Mouse (Mus musculus): ENCODE results near the gene Depdc1b. TPM values are rescaled to one million over a fixed set of nuclear protein-coding genes. Genes with fewer than 3 reads are reported as not detected.

Gene Depdc1b
- polyA plus RNA-seq, 1 experiment = 10.4 TPM

DNA sequence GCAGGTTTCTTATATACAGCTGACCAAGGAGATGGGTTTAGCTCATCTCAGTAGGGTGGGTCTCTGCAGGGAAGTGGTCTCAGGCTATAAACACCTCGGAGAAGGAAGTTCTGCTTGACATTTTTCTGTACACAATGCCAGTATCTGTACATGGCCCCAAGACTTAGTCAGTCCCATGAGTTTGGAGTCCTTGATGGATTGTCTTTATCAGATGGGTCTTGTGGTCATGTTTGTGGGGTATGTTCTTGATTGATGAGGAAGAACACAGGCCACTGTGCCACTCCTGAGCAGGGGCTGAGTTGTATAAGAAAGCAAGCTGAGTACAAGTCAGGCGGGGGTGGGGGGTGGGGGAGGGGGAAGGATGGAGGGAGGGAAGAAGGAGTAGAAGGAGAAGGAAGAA is 11.5 kb upstream of the Depdc1b start:
- no peaks in the 10 kb centered on the region for H3K36me3 ChIP-seq (ENCODE audit: control insufficient read depth, insufficient read depth, low read length)
- H3K4me1 ChIP-seq (replicated peaks; ENCODE audit: control insufficient read depth, insufficient read depth, low read length) = peaks cover 14% of the 10 kb centered on the region
- no peak for DNase-seq
- no peaks in the 10 kb centered on the region for H3K27me3 ChIP-seq (ENCODE audit: control insufficient read depth, insufficient read depth, low read length)
- H3K4me3 ChIP-seq (ENCODE audit: control insufficient read depth, insufficient read depth, low read length) = no peak overlapping the region
- no peak for TF ChIP-seq POLR2A (IDR thresholded peaks at IDR 0.05; ENCODE audit: control insufficient read depth, extremely low read depth, insufficient read depth, low read length, poor library complexity)
- TF ChIP-seq CTCF (IDR thresholded peaks at IDR 0.05; ENCODE audit: borderline replicate concordance, control insufficient read depth, extremely low read depth, insufficient read depth, low read length, poor library complexity) = no peak
- WGBS = 27% methylated on average over 2 of the region's 2 CpGs
- no peak overlapping the region; the same call in 1 of the 2 replicates for H3K27ac ChIP-seq (ENCODE audit: control insufficient read depth, insufficient read depth, low read length)

DNA sequence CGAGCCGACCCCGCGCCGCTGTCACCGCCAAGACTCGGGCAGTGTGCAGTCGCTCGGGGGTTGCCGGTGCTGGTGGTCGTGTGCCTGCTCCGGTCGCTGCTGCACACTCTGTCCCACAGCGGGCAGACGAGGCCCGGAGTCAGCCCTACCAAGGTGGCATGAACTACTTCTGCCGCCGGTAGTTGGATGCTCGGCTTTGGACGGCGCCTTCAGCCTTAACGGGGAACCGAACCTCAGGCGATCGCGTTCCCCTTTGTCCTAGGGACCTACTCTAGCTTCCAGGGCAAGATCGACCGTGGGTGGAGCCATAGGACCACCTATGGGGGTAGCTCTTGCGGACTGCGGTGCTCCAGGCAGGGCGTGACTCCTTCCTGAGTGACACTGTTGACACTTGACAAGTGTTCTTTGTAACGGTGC is 363 bp downstream of the Depdc1b start:
- 0 out of 2 replicates have a peak, but pooled peaks have one; percentile 4 for TF ChIP-seq POLR2A (IDR thresholded peaks at IDR 0.05; ENCODE audit: control insufficient read depth, extremely low read depth, insufficient read depth, low read length, poor library complexity)
- no peak for TF ChIP-seq CTCF (IDR thresholded peaks at IDR 0.05; ENCODE audit: borderline replicate concordance, control insufficient read depth, extremely low read depth, insufficient read depth, low read length, poor library complexity)
- Histone ChIP-seq H3K4me1 (replicated peaks; ENCODE audit: control insufficient read depth, insufficient read depth, low read length) (peaks cover 7% of the 10 kb centered on the region), H3K36me3 (ENCODE audit: control insufficient read depth, insufficient read depth, low read length) (no peaks in the 10 kb centered on the region), H3K27ac (ENCODE audit: control insufficient read depth, insufficient read depth, low read length) (no peak overlapping the region), H3K4me3 (ENCODE audit: control insufficient read depth, insufficient read depth, low read length) (peak overlapping the region; percentile 62), H3K27me3 (ENCODE audit: control insufficient read depth, insufficient read depth, low read length) (no peaks in the 10 kb centered on the region)
- WGBS = under 1% methylated on average over 32 of the region's 32 CpGs
- DNase-seq = peak; percentile 46

GRCm38 (mm10) chr13:108317414-108317813 is 1.3 kb downstream of the Depdc1b start:
- no peak overlapping the region for H3K27ac ChIP-seq (ENCODE audit: control insufficient read depth, insufficient read depth, low read length)
- no peak for DNase-seq
- H3K4me3 ChIP-seq (ENCODE audit: control insufficient read depth, insufficient read depth, low read length) = no peak overlapping the region
- peaks cover 7% of the 10 kb centered on the region for H3K4me1 ChIP-seq (replicated peaks; ENCODE audit: control insufficient read depth, insufficient read depth, low read length)
- no peaks in the 10 kb centered on the region for H3K27me3 ChIP-seq (ENCODE audit: control insufficient read depth, insufficient read depth, low read length)
- 97% methylated on average over 2 of the region's 2 CpGs for whole genome bisulfite sequencing
- H3K36me3 ChIP-seq (ENCODE audit: control insufficient read depth, insufficient read depth, low read length) = no peaks in the 10 kb centered on the region
- TF ChIP-seq POLR2A (IDR thresholded peaks at IDR 0.05; ENCODE audit: control insufficient read depth, extremely low read depth, insufficient read depth, low read length, poor library complexity) = no peak
- TF ChIP-seq CTCF (IDR thresholded peaks at IDR 0.05; ENCODE audit: borderline replicate concordance, control insufficient read depth, extremely low read depth, insufficient read depth, low read length, poor library complexity) = no peak

DNA sequence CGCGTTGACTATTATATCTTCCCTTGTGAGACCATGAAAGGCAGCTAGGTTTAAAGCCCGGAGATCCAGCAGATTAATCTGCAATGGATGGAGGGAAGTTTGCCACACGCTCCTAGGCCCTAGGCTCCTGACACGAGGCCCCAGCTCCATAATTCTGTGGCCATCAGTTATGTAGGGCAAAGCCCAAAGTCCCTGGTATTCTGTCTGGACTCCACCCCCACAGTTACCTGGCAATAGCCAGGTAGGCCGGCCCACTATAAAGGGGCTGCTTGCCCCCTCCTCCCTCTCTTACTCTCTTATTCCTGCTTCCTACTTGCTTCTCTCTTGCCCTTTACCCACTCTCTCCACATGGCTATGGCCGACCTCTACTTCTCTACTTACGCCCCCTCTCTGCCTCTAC is 2.9 kb downstream of the Depdc1b start:
- peaks cover 7% of the 10 kb centered on the region for H3K4me1 ChIP-seq (replicated peaks; ENCODE audit: control insufficient read depth, insufficient read depth, low read length)
- DNase-seq = no peak
- peaks cover under 1% of the 10 kb centered on the region; the same call in 1 of the 2 replicates for H3K36me3 ChIP-seq (ENCODE audit: control insufficient read depth, insufficient read depth, low read length)
- H3K4me3 ChIP-seq (ENCODE audit: control insufficient read depth, insufficient read depth, low read length) = no peak overlapping the region
- no peaks in the 10 kb centered on the region for H3K27me3 ChIP-seq (ENCODE audit: control insufficient read depth, insufficient read depth, low read length)
- no peak overlapping the region for H3K27ac ChIP-seq (ENCODE audit: control insufficient read depth, insufficient read depth, low read length)
- 98% methylated on average over 8 of the region's 8 CpGs for WGBS
- TF ChIP-seq POLR2A (IDR thresholded peaks at IDR 0.05; ENCODE audit: control insufficient read depth, extremely low read depth, insufficient read depth, low read length, poor library complexity) (no peak), CTCF (IDR thresholded peaks at IDR 0.05; ENCODE audit: borderline replicate concordance, control insufficient read depth, extremely low read depth, insufficient read depth, low read length, poor library complexity) (no peak)

- 77% methylated on average over 8 of the region's 8 CpGs for WGBS
- peaks cover 9% of the 10 kb centered on the region; the same call in 1 of the 2 replicates for H3K36me3 ChIP-seq (ENCODE audit: control insufficient read depth, insufficient read depth, low read length)
- TF ChIP-seq CTCF (IDR thresholded peaks at IDR 0.05; ENCODE audit: borderline replicate concordance, control insufficient read depth, extremely low read depth, insufficient read depth, low read length, poor library complexity) = no peak
- no peak for TF ChIP-seq POLR2A (IDR thresholded peaks at IDR 0.05; ENCODE audit: control insufficient read depth, extremely low read depth, insufficient read depth, low read length, poor library complexity)
- H3K27me3 ChIP-seq (ENCODE audit: control insufficient read depth, insufficient read depth, low read length) = no peaks in the 10 kb centered on the region
- no peak overlapping the region for H3K27ac ChIP-seq (ENCODE audit: control insufficient read depth, insufficient read depth, low read length)
- H3K4me3 ChIP-seq (ENCODE audit: control insufficient read depth, insufficient read depth, low read length) = no peak overlapping the region
- H3K4me1 ChIP-seq (replicated peaks; ENCODE audit: control insufficient read depth, insufficient read depth, low read length) = peaks cover 7% of the 10 kb centered on the region
- DNase-seq = no peak
Observed at GRCm38 (mm10) chr13:108320216-108320615, 4.1 kb downstream of the Depdc1b start.

DNA sequence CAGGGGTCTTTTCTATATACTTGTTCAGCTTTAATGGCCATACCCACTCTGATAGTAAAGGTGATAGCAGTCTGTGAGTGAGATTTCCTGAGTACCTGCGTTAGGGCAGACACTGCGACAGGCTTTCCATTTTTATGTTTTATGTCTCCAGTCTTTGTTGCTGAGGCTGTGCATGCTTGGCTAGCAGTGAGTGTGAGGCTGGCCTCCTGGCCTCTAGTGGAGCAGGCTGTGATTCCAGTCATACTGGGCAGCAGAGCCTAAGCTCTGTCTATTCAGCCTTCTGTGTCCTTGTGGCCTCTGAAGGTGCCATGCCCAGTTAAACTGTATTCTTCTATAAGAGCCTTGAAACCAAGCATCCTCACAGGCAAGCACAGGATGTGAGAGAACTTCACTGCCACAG is 6.3 kb downstream of the Depdc1b start:
- Histone ChIP-seq H3K36me3 (ENCODE audit: control insufficient read depth, insufficient read depth, low read length) (peaks cover 11% of the 10 kb centered on the region; the same call in 1 of the 2 replicates), H3K4me1 (replicated peaks; ENCODE audit: control insufficient read depth, insufficient read depth, low read length) (0 out of 2 replicates have a peak, but pooled peaks cover 3% of the 10 kb centered on the region), H3K4me3 (ENCODE audit: control insufficient read depth, insufficient read depth, low read length) (no peak overlapping the region), H3K27ac (ENCODE audit: control insufficient read depth, insufficient read depth, low read length) (no peak overlapping the region), H3K27me3 (ENCODE audit: control insufficient read depth, insufficient read depth, low read length) (no peaks in the 10 kb centered on the region)
- 95% methylated on average over 2 of the region's 2 CpGs for WGBS
- TF ChIP-seq CTCF (IDR thresholded peaks at IDR 0.05; ENCODE audit: borderline replicate concordance, control insufficient read depth, extremely low read depth, insufficient read depth, low read length, poor library complexity) (no peak), POLR2A (IDR thresholded peaks at IDR 0.05; ENCODE audit: control insufficient read depth, extremely low read depth, insufficient read depth, low read length, poor library complexity) (no peak)
- DNase-seq = no peak

DNA sequence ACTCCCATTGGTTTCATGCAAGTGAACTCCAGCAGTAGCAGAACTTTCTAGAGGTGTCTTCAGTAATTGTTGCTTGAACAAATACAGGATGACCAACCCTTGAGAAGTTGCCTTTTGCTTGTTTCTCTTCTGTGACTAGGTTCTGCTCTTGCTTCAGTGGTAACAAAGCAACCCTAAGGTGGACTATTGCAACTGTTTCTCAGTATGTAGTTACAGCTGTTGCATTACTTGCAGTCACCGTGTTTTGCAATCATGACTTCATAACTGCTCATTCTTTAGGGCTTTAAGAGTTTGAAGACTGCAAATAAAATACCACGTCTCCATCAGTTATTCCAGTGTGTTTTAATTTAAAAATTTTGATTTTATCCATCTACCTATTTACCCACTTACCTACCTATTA is 7.2 kb downstream of the Depdc1b start:
- TF ChIP-seq POLR2A (IDR thresholded peaks at IDR 0.05; ENCODE audit: control insufficient read depth, extremely low read depth, insufficient read depth, low read length, poor library complexity) (no peak), CTCF (IDR thresholded peaks at IDR 0.05; ENCODE audit: borderline replicate concordance, control insufficient read depth, extremely low read depth, insufficient read depth, low read length, poor library complexity) (no peak)
- H3K27me3 ChIP-seq (ENCODE audit: control insufficient read depth, insufficient read depth, low read length) = no peaks in the 10 kb centered on the region
- H3K4me3 ChIP-seq (ENCODE audit: control insufficient read depth, insufficient read depth, low read length) = no peak overlapping the region
- no peak overlapping the region for H3K27ac ChIP-seq (ENCODE audit: control insufficient read depth, insufficient read depth, low read length)
- DNase-seq = no peak
- 0 out of 2 replicates have a peak, but pooled peaks cover 3% of the 10 kb centered on the region for H3K4me1 ChIP-seq (replicated peaks; ENCODE audit: control insufficient read depth, insufficient read depth, low read length)
- WGBS = 98% methylated on average over 2 of the region's 2 CpGs
- peaks cover 11% of the 10 kb centered on the region for H3K36me3 ChIP-seq (ENCODE audit: control insufficient read depth, insufficient read depth, low read length)
